In genomic region chr11:110330093-110330492, GRCm38 (mm10) we compare ENCODE assay signal across 16 mouse cellular contexts. TPM values are rescaled to one million over a fixed set of nuclear protein-coding genes. Genes with fewer than 3 reads are reported as not detected.
DNase-seq lines count a peak whose midpoint lies in the region; ATAC-seq and TF ChIP-seq lines count a peak whose summit lies in the region.
"Had no signal": no experiment of that assay in that cellular context is flagged by ENCODE, and none has a peak within 500 bp of the region (broad histone marks: within the 10 kb centered on the region; RNA-seq: fewer than 3 reads in every experiment).

No protein-coding gene starts in this region.

- no peak overlapping the region for H3K27ac ChIP-seq in embryonic facial prominence, embryonic 14.5 days (replicated peaks; ENCODE audit: low read depth, low read length)
- H3K27ac ChIP-seq in embryonic facial prominence, embryonic 10.5 days (replicated peaks), result no peak overlapping the region
- H3K27ac ChIP-seq in left cerebral cortex, adult 2 months, result no peak overlapping the region
- no peak overlapping the region for H3K27ac ChIP-seq in stomach, postnatal 0 days (replicated peaks)
- H3K27ac ChIP-seq: heart, embryonic 13.5 days; hindbrain, embryonic 14.5 days; neural tube, embryonic 12.5 days had no signal

- no peaks in the 10 kb centered on the region for H3K9me3 ChIP-seq in embryonic facial prominence, embryonic 14.5 days (ENCODE audit: control insufficient read depth, low read length)
- H3K9me3 ChIP-seq in embryonic facial prominence, embryonic 10.5 days, result no peaks in the 10 kb centered on the region
- no peaks in the 10 kb centered on the region for H3K9me3 ChIP-seq in stomach, postnatal 0 days (ENCODE audit: control insufficient read depth, low read length)
- H3K9me3 ChIP-seq: heart, embryonic 13.5 days; megakaryocyte, embryonic 14.5 days; neural tube, embryonic 12.5 days had no signal

- no peak for TF ChIP-seq EP300 in stomach, postnatal 0 days (optimal IDR thresholded peaks at IDR 0.05)

- H3K9ac ChIP-seq in embryonic facial prominence, embryonic 14.5 days (ENCODE audit: low read depth, low read length), result no peak overlapping the region
- H3K9ac ChIP-seq in stomach, postnatal 0 days (ENCODE audit: low read length), result no peak overlapping the region
- H3K9ac ChIP-seq: heart, embryonic 13.5 days; hindbrain, embryonic 14.5 days; neural tube, embryonic 12.5 days had no signal

- H3K4me3 ChIP-seq in embryonic facial prominence, embryonic 14.5 days (ENCODE audit: low read depth, low read length), result no peak overlapping the region
- H3K4me3 ChIP-seq in embryonic facial prominence, embryonic 10.5 days, result no peak overlapping the region
- no peak overlapping the region for H3K4me3 ChIP-seq in left cerebral cortex, adult 2 months
- no peak overlapping the region for H3K4me3 ChIP-seq in stomach, postnatal 0 days (ENCODE audit: low read depth, low read length)
- H3K4me3 ChIP-seq: heart, embryonic 13.5 days; megakaryocyte, embryonic 14.5 days; neural tube, embryonic 12.5 days had no signal

- 52% methylated on average over 6 of the region's 6 CpGs for WGBS in embryonic facial prominence, embryonic 14.5 days
- WGBS in embryonic facial prominence, embryonic 10.5 days, result 93% methylated on average over 6 of the region's 6 CpGs
- WGBS in stomach, postnatal 0 days, result 45% methylated on average over 6 of the region's 6 CpGs

- no peaks in the 10 kb centered on the region for H3K27me3 ChIP-seq in embryonic facial prominence, embryonic 14.5 days (replicated peaks; ENCODE audit: control insufficient read depth, insufficient read depth, low read length)
- H3K27me3 ChIP-seq in embryonic facial prominence, embryonic 10.5 days (replicated peaks; ENCODE audit: low read depth, poor library complexity, severe bottlenecking), result peaks cover 6% of the 10 kb centered on the region
- H3K27me3 ChIP-seq in stomach, postnatal 0 days (ENCODE audit: control insufficient read depth, insufficient read depth, low read length), result no peaks in the 10 kb centered on the region
- H3K27me3 ChIP-seq: neural tube, embryonic 12.5 days had no signal

- no peak overlapping the region for H3K4me2 ChIP-seq in embryonic facial prominence, embryonic 14.5 days (ENCODE audit: low read depth, low read length)
- H3K4me2 ChIP-seq in stomach, postnatal 0 days (replicated peaks; ENCODE audit: low read depth), result no peak overlapping the region
- H3K4me2 ChIP-seq: heart, embryonic 13.5 days; hindbrain, embryonic 14.5 days; liver, embryonic 11.5 days; neural tube, embryonic 12.5 days had no signal

- no peak for TF ChIP-seq CTCF in left cerebral cortex, adult 2 months (IDR thresholded peaks at IDR 0.05)
- TF ChIP-seq CTCF in stomach, postnatal 0 days (IDR thresholded peaks at IDR 0.05; ENCODE audit: low read depth), result no peak

- DNase-seq in embryonic facial prominence, embryonic 14.5 days (ENCODE audit: low spot score), result peak; percentile 70
- DNase-seq in embryonic facial prominence, embryonic 10.5 days (ENCODE audit: low spot score), result no peak
- peak; percentile 38 for DNase-seq in kidney, postnatal 10 days
- no peak for DNase-seq in kidney, postnatal 36 days
- peak; percentile 21 for DNase-seq in NIH3T3 (ENCODE audit: low read depth)
- peak; percentile 22 to 38 for DNase-seq in left cerebral cortex, adult 2 months (ENCODE audit: extremely low spot score in 1 of 2, low spot score in 2 of 2)
- DNase-seq in adrenal gland, adult 2 months, result no peak
- no peak for DNase-seq in stomach, postnatal 0 days (ENCODE audit: low spot score)
- DNase-seq: thymus, adult 2 months had no signal

- H3K4me1 ChIP-seq in embryonic facial prominence, embryonic 14.5 days (ENCODE audit: control insufficient read depth, insufficient read depth, low read length), result peaks cover 7% of the 10 kb centered on the region
- H3K4me1 ChIP-seq in embryonic facial prominence, embryonic 10.5 days, result no peaks in the 10 kb centered on the region
- no peaks in the 10 kb centered on the region for H3K4me1 ChIP-seq in stomach, postnatal 0 days (replicated peaks; ENCODE audit: control insufficient read depth, insufficient read depth)
- H3K4me1 ChIP-seq: megakaryocyte, embryonic 14.5 days had no signal

- H3K36me3 ChIP-seq in embryonic facial prominence, embryonic 14.5 days (ENCODE audit: control insufficient read depth, insufficient read depth, low read length), result no peaks in the 10 kb centered on the region
- H3K36me3 ChIP-seq in embryonic facial prominence, embryonic 10.5 days (replicated peaks), result no peaks in the 10 kb centered on the region
- H3K36me3 ChIP-seq in stomach, postnatal 0 days (ENCODE audit: control insufficient read depth, insufficient read depth, low read length), result no peaks in the 10 kb centered on the region
- H3K36me3 ChIP-seq: G1E; heart, embryonic 13.5 days; neural tube, embryonic 12.5 days had no signal

- intact Hi-C loops in left cerebral cortex, adult 2 months (cut with DNase I), result no loop called here

- ATAC-seq in embryonic facial prominence, embryonic 14.5 days (ENCODE audit: low read depth), result no peak
- no peak for ATAC-seq in stomach, postnatal 0 days (ENCODE audit: low FRiP score, low TSS enrichment)
- ATAC-seq: activated CD4-positive, CD25-positive, alpha-beta regulatory T cell, adult 4 months had no signal

RNA-seq across cellular contexts. Expression of gene Abca5, which starts 7.4 kb away (rescaled TPM):
- 9.8 and 11.2 TPM in 2 replicates for polyA plus RNA-seq in embryonic facial prominence, embryonic 14.5 days (2014; fragmentation: Nextera tagmentation; extraction: Ambion mirVana)
- 1.5 and 3.5 TPM in 2 replicates for polyA plus RNA-seq in embryonic facial prominence, embryonic 10.5 days (2016; fragmentation: Nextera tagmentation; extraction: Ambion mirVana)
- 10 to 100 TPM; 44.3 to 46.9 TPM for total RNA-seq in left cerebral cortex, adult 2 months (2021)
- total RNA-seq in adrenal gland, adult 2 months (2021), result 10 to 100 TPM; 11.4 to 16.4 TPM
- 0.35 and 0.52 TPM in 2 replicates for polyA plus RNA-seq in adrenal gland, adult 2 months (2012; rRNA removed)
- 4.0 and 5.4 TPM in 2 replicates for polyA plus RNA-seq in stomach, postnatal 0 days (2015; fragmentation: Nextera tagmentation; extraction: Ambion mirVana)
- polyA plus RNA-seq: G1E had no signal

Comparison
In these comparisons a context has a peak if more than half of its experiments do, and no peak if none do; other contexts are left out.
1. DNase-seq: peak in embryonic facial prominence, embryonic 14.5 days (single experiment), kidney, postnatal 10 days (single experiment), NIH3T3 (single experiment) and left cerebral cortex, adult 2 months (2 of 2); none in embryonic facial prominence, embryonic 10.5 days (single experiment), kidney, postnatal 36 days (0 of 2), adrenal gland, adult 2 months (single experiment) and stomach, postnatal 0 days (single experiment).